ENCODE assay signal across 21 mouse cellular contexts in genomic region chr1:191268797-191269647, GRCm38 (mm10). TPM values are rescaled to one million over a fixed set of nuclear protein-coding genes. Genes with fewer than 3 reads are reported as not detected.
DNase-seq lines count a peak whose midpoint lies in the region; ATAC-seq and TF ChIP-seq lines count a peak whose summit lies in the region.
"Had no signal": no experiment of that assay in that cellular context is flagged by ENCODE, and none has a peak within 500 bp of the region (broad histone marks: within the 10 kb centered on the region; RNA-seq: fewer than 3 reads in every experiment).

No protein-coding gene starts in this region.

- no peaks in the 10 kb centered on the region for H3K4me1 ChIP-seq in forebrain, postnatal 0 days (ENCODE audit: insufficient read depth)
- H3K4me1 ChIP-seq in forebrain, embryonic 13.5 days: no peaks in the 10 kb centered on the region
- H3K4me1 ChIP-seq in heart, embryonic 12.5 days (replicated peaks): peaks cover 24% of the 10 kb centered on the region
- no peaks in the 10 kb centered on the region for H3K4me1 ChIP-seq in lung, postnatal 0 days (ENCODE audit: insufficient read depth, low read depth, low read length)
- H3K4me1 ChIP-seq: embryonic facial prominence, embryonic 15.5 days; midbrain, embryonic 15.5 days had no signal

- H3K27ac ChIP-seq in forebrain, postnatal 0 days (ENCODE audit: low read depth, low read length): no peak overlapping the region
- H3K27ac ChIP-seq in forebrain, embryonic 13.5 days: no peak overlapping the region
- peak overlapping the region; percentile 85 for H3K27ac ChIP-seq in heart, embryonic 12.5 days (ENCODE audit: poor library complexity, severe bottlenecking)
- H3K27ac ChIP-seq in lung, postnatal 0 days (ENCODE audit: low read length): no peak overlapping the region
- H3K27ac ChIP-seq: embryonic facial prominence, embryonic 15.5 days; forebrain, embryonic 10.5 days; layer of hippocampus, adult 2 months; midbrain, embryonic 15.5 days had no signal

- no peaks in the 10 kb centered on the region for H3K27me3 ChIP-seq in forebrain, postnatal 0 days (ENCODE audit: insufficient read depth, low read length)
- no peaks in the 10 kb centered on the region for H3K27me3 ChIP-seq in forebrain, embryonic 13.5 days
- H3K27me3 ChIP-seq in heart, embryonic 12.5 days (replicated peaks): no peaks in the 10 kb centered on the region
- no peaks in the 10 kb centered on the region for H3K27me3 ChIP-seq in lung, postnatal 0 days (replicated peaks; ENCODE audit: insufficient read depth, low read length)
- H3K27me3 ChIP-seq: embryonic facial prominence, embryonic 15.5 days; midbrain, embryonic 15.5 days; Patski had no signal

- no peak overlapping the region for H3K9ac ChIP-seq in forebrain, postnatal 0 days
- H3K9ac ChIP-seq in forebrain, embryonic 13.5 days: no peak overlapping the region
- peak overlapping the region; percentile 10 for H3K9ac ChIP-seq in heart, embryonic 12.5 days
- H3K9ac ChIP-seq in lung, postnatal 0 days (replicated peaks; ENCODE audit: low read depth): no peak overlapping the region
- H3K9ac ChIP-seq: embryonic facial prominence, embryonic 15.5 days; midbrain, embryonic 15.5 days had no signal

- H3K4me2 ChIP-seq in forebrain, postnatal 0 days (ENCODE audit: low read depth): no peak overlapping the region
- H3K4me2 ChIP-seq in forebrain, embryonic 13.5 days: no peak overlapping the region
- peak overlapping the region; percentile 25 for H3K4me2 ChIP-seq in heart, embryonic 12.5 days
- no peak overlapping the region for H3K4me2 ChIP-seq in lung, postnatal 0 days (replicated peaks; ENCODE audit: low read depth, low read length)
- H3K4me2 ChIP-seq: embryonic facial prominence, embryonic 15.5 days; midbrain, embryonic 15.5 days had no signal

- TF ChIP-seq CTCF in forebrain, postnatal 0 days (IDR thresholded peaks at IDR 0.05; ENCODE audit: low read depth): no peak
- no peak for TF ChIP-seq CTCF in lung, postnatal 0 days (IDR thresholded peaks at IDR 0.05)

- no peak for TF ChIP-seq EP300 in lung, postnatal 0 days (IDR thresholded peaks at IDR 0.05)

- H3K9me3 ChIP-seq in forebrain, postnatal 0 days (ENCODE audit: low read length): no peaks in the 10 kb centered on the region
- H3K9me3 ChIP-seq in forebrain, embryonic 13.5 days (replicated peaks): no peaks in the 10 kb centered on the region
- H3K9me3 ChIP-seq in heart, embryonic 12.5 days (replicated peaks): no peaks in the 10 kb centered on the region
- no peaks in the 10 kb centered on the region for H3K9me3 ChIP-seq in lung, postnatal 0 days (ENCODE audit: low read length)
- H3K9me3 ChIP-seq: embryonic facial prominence, embryonic 15.5 days; forebrain, embryonic 10.5 days; midbrain, embryonic 15.5 days had no signal

- WGBS in forebrain, postnatal 0 days: 73% methylated on average over 5 of the region's 5 CpGs
- WGBS in forebrain, embryonic 13.5 days: 76% methylated on average over 5 of the region's 5 CpGs
- WGBS in heart, embryonic 12.5 days: 37% methylated on average over 5 of the region's 5 CpGs
- WGBS in lung, postnatal 0 days: 60% methylated on average over 5 of the region's 5 CpGs

- H3K36me3 ChIP-seq in forebrain, postnatal 0 days (ENCODE audit: insufficient read depth): no peaks in the 10 kb centered on the region
- H3K36me3 ChIP-seq in forebrain, embryonic 13.5 days (ENCODE audit: poor library complexity, severe bottlenecking): no peaks in the 10 kb centered on the region
- H3K36me3 ChIP-seq in heart, embryonic 12.5 days: no peaks in the 10 kb centered on the region
- no peaks in the 10 kb centered on the region for H3K36me3 ChIP-seq in lung, postnatal 0 days (ENCODE audit: insufficient read depth, low read length)
- H3K36me3 ChIP-seq: embryonic facial prominence, embryonic 15.5 days; forebrain, embryonic 10.5 days; midbrain, embryonic 15.5 days had no signal

- DNase-seq in forebrain, postnatal 0 days: peak; percentile 17
- no peak for DNase-seq in heart, adult 18-20 months
- DNase-seq in lung, postnatal 0 days (ENCODE audit: low spot score): no peak
- no peak for DNase-seq in lung, postnatal 4 days
- peak; percentile 58 for DNase-seq in skeletal muscle tissue, adult 2 months (ENCODE audit: low read depth, low spot score)
- no peak for DNase-seq in adrenal gland, postnatal 36 days
- DNase-seq: adrenal gland, postnatal 25 days; cerebellum, postnatal 14 days; embryo, embryonic 11 days; kidney, adult 18-20 months; kidney, postnatal 10 days; spleen, adult 18-20 months; thymus, adult 18-20 months had no signal

- no peak overlapping the region for H3K4me3 ChIP-seq in forebrain, postnatal 0 days (ENCODE audit: low read depth, low read length)
- no peak overlapping the region for H3K4me3 ChIP-seq in forebrain, embryonic 13.5 days
- H3K4me3 ChIP-seq in heart, embryonic 12.5 days: no peak overlapping the region
- H3K4me3 ChIP-seq in lung, postnatal 0 days (ENCODE audit: low read depth, low read length): no peak overlapping the region
- H3K4me3 ChIP-seq: embryonic facial prominence, embryonic 15.5 days; forebrain, embryonic 10.5 days; layer of hippocampus, adult 2 months; midbrain, embryonic 15.5 days had no signal

- no peak for ATAC-seq in forebrain, postnatal 0 days
- ATAC-seq in forebrain, embryonic 13.5 days: no peak
- ATAC-seq in heart, embryonic 12.5 days (ENCODE audit: insufficient number of reproducible peaks, low FRiP score): no peak
- ATAC-seq in lung, postnatal 0 days: peak; percentile 11; the same call in 1 of the 2 replicates
- ATAC-seq: activated CD4-positive, CD25-positive, alpha-beta regulatory T cell, adult 4 months; midbrain, embryonic 15.5 days had no signal

RNA-seq across cellular contexts. Expression of gene Nenf, which starts 49.0 kb away (rescaled TPM):
- 170 and 329 TPM in 2 replicates for total RNA-seq in forebrain, postnatal 0 days (2014; rRNA removed)
- 189 and 236 TPM in 2 replicates for polyA plus RNA-seq in forebrain, postnatal 0 days (2015; fragmentation: Nextera tagmentation; extraction: Ambion mirVana)
- polyA plus RNA-seq in forebrain, embryonic 13.5 days (2015; fragmentation: Nextera tagmentation; extraction: Ambion mirVana): 66.3 and 69.3 TPM in 2 replicates
- 103 and 105 TPM in 2 replicates for polyA plus RNA-seq in heart, embryonic 12.5 days (2016; fragmentation: Nextera tagmentation; extraction: Ambion mirVana)
- 100 to 1,000 TPM; 101 to 108 TPM for total RNA-seq in heart, adult 18-20 months (2021)
- polyA plus RNA-seq in lung, postnatal 0 days (2015; fragmentation: Nextera tagmentation; extraction: Ambion mirVana): 149 and 177 TPM in 2 replicates
- total RNA-seq in adrenal gland, postnatal 36 days (2021): 100 to 1,000 TPM in 1 of 2 experiments, 10 to 100 TPM in 1; 86.6 to 103 TPM

RNA-seq across cellular contexts. Expression of gene Atf3, which starts 51.2 kb away (rescaled TPM):
- 0.62 and 1.5 TPM in 2 replicates for total RNA-seq in forebrain, postnatal 0 days (2014; rRNA removed)
- polyA plus RNA-seq in forebrain, postnatal 0 days (2015; fragmentation: Nextera tagmentation; extraction: Ambion mirVana): 1.1 and 1.4 TPM in 2 replicates
- polyA plus RNA-seq in forebrain, embryonic 13.5 days (2015; fragmentation: Nextera tagmentation; extraction: Ambion mirVana): 1.0 and 1.4 TPM in 2 replicates
- polyA plus RNA-seq in heart, embryonic 12.5 days (2016; fragmentation: Nextera tagmentation; extraction: Ambion mirVana): 17.0 and 17.6 TPM in 2 replicates
- 10 to 100 TPM; 11.7 to 19.1 TPM for total RNA-seq in heart, adult 18-20 months (2021)
- 8.2 and 8.3 TPM in 2 replicates for polyA plus RNA-seq in lung, postnatal 0 days (2015; fragmentation: Nextera tagmentation; extraction: Ambion mirVana)
- total RNA-seq in adrenal gland, postnatal 36 days (2021): 10 to 100 TPM in 1 of 2 experiments, 1 to 10 TPM in 1; 4.2 to 11.0 TPM
- polyA plus RNA-seq: activated CD4-positive, CD25-positive, alpha-beta regulatory T cell, adult 4 months had no signal

RNA-seq across cellular contexts. Expression of gene Tmem206, which starts 56.7 kb away (rescaled TPM):
- total RNA-seq in forebrain, postnatal 0 days (2014; rRNA removed): 20.2 and 28.3 TPM in 2 replicates
- polyA plus RNA-seq in forebrain, postnatal 0 days (2015; fragmentation: Nextera tagmentation; extraction: Ambion mirVana): 26.1 and 30.8 TPM in 2 replicates
- polyA plus RNA-seq in forebrain, embryonic 13.5 days (2015; fragmentation: Nextera tagmentation; extraction: Ambion mirVana): 41.3 and 43.9 TPM in 2 replicates
- polyA plus RNA-seq in heart, embryonic 12.5 days (2016; fragmentation: Nextera tagmentation; extraction: Ambion mirVana): 16.6 and 18.1 TPM in 2 replicates
- total RNA-seq in heart, adult 18-20 months (2021): 1 to 10 TPM; 3.1 to 4.0 TPM
- 13.1 and 14.7 TPM in 2 replicates for polyA plus RNA-seq in lung, postnatal 0 days (2015; fragmentation: Nextera tagmentation; extraction: Ambion mirVana)
- total RNA-seq in adrenal gland, postnatal 36 days (2021): 1 to 10 TPM; 4.7 to 6.0 TPM

Comparison
In these comparisons a context has a peak if more than half of its experiments do, and no peak if none do; other contexts are left out.
1. DNase-seq: peak in forebrain, postnatal 0 days (single experiment) and skeletal muscle tissue, adult 2 months (single experiment); none in heart, adult 18-20 months (0 of 2), lung, postnatal 0 days (single experiment), lung, postnatal 4 days (0 of 2) and adrenal gland, postnatal 36 days (0 of 2).